Mouse (Mus musculus) thymus, adult 2 months (tissue): Measurements from ENCODE around the gene Utf1. TPM values are rescaled to one million over a fixed set of nuclear protein-coding genes. Genes with fewer than 3 reads are reported as not detected.
A peak's percentile ranks its signal among the peaks of the same experiment; 100 is the strongest.

Source experiments
- DNase-seq: peaks from one replicate; pipeline ENCODE4 v3.0.0; 2021
- H3K27ac ChIP-seq: fragments of 200-500 bp; 2 replicates; pipeline ENCODE4 v1.5.1; 2012; ENCODE audit warnings: low read length, control low read depth; ENCODE audit not compliant: control insufficient read depth, insufficient read depth
- H3K27me3 ChIP-seq: fragments of 200-500 bp; 2 replicates; pipeline ENCODE4 v1.6.1; 2012; ENCODE audit warnings: mild to moderate bottlenecking, low read length, moderate library complexity, mixed read lengths; ENCODE audit not compliant: control insufficient read depth, insufficient read depth
- H3K36me3 ChIP-seq: fragments of 200-500 bp; 2 replicates; pipeline ENCODE4 v1.6.1; 2012; ENCODE audit warnings: mild to moderate bottlenecking, low read length, moderate library complexity; ENCODE audit not compliant: control insufficient read depth, insufficient read depth
- H3K4me1 ChIP-seq: fragments of 200-500 bp; replicated peaks from 2 replicates; pipeline ENCODE4 v1.6.1; 2012; ENCODE audit warnings: low read length; ENCODE audit not compliant: control insufficient read depth, insufficient read depth
- H3K4me3 ChIP-seq: fragments of 200-500 bp; 2 replicates; pipeline ENCODE4 v1.5.1; 2012; ENCODE audit warnings: mild to moderate bottlenecking, low read length, control low read depth, moderate library complexity; ENCODE audit not compliant: control insufficient read depth, insufficient read depth
- CTCF ChIP-seq: fragments of 200-500 bp; IDR thresholded peaks from 2 replicates; pipeline ENCODE4 v1.5.1; 2012; ENCODE audit warnings: mild to moderate bottlenecking, control low read depth, low read length, moderate library complexity, borderline replicate concordance; ENCODE audit not compliant: control insufficient read depth, poor library complexity, insufficient read depth; ENCODE audit errors: extremely low read depth
- POLR2A ChIP-seq: fragments of 200-500 bp; IDR thresholded peaks from 2 replicates; pipeline ENCODE4 v1.6.1; 2012; ENCODE audit warnings: mild to moderate bottlenecking, low read length, control low read depth, moderate library complexity; ENCODE audit not compliant: control insufficient read depth, poor library complexity, insufficient read depth; ENCODE audit errors: extremely low read depth
- WGBS: fragments of 180-500 bp; shearing (Covaris S2); methylation state at CpG from one replicate; pipeline ENCODE4 v1.1.7; 2018; 5-methylcytosine and 5-hydroxymethylcytosine counted together
- polyA plus RNA-seq: library from polyadenylated mRNA; depleted of rRNA; stranded (reverse); fragments of >200 nt; gene quantifications from 2 replicates; pipeline ENCODE4 v1.2.3, GENCODE M21; 2012

Gene Utf1
- polyA plus RNA-seq, 1 experiment = 13.8 TPM

DNA sequence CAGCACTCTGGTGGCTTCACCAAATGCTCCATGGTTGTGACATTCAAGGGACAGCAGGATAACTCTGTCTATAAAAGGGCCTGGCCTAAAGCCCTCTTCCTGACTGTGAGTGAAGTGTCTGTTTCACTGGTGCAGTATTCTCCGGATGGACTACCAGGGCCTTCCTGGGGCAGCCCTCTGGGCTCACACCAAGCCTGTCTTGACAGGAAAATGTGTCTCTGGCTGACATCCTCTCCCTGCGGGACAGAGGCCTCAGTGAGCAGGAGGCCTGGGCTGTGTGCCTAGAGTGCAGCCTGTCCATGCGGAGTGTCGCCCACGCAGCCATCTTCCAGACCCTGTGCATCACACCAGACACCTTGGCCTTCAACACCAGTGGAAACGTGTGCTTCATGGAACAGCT, 42.7 kb upstream of the Utf1 start:
- WGBS = 84% methylated on average over 6 of the region's 6 CpGs
- no peak for DNase-seq

DNA sequence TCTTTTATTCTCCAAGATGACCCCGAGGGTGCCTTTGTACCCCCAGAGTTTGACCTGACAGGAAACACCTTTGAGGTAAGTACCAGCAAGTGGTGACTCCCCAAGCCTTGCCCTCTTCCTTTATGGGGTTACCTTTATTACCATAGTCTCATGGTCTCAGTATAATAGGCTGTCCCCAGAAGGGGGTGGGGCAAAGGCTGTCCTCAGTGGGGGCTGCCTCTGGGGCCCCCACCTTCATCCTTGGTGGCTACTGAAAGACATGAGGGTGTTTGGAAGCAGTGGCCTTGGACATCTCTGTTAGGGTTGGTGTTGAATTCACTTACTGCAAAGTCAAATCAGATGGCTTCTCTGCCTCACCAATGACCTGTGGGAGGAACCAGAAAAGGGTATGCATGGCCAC, 41.6 kb upstream of the Utf1 start:
- no peaks in the 10 kb centered on the region for H3K27me3 ChIP-seq
- H3K4me1 ChIP-seq = no peaks in the 10 kb centered on the region
- TF ChIP-seq POLR2A (no peak), CTCF (no peak)
- no peak overlapping the region for H3K4me3 ChIP-seq
- no peak for DNase-seq
- H3K27ac ChIP-seq = no peak overlapping the region
- WGBS = 20% methylated on average over 1 of the region's 1 CpGs
- H3K36me3 ChIP-seq = no peaks in the 10 kb centered on the region

More for the DNA sequence above, 42.7 kb upstream of the Utf1 start:
- no peak for TF ChIP-seq CTCF
- H3K36me3 ChIP-seq = no peaks in the 10 kb centered on the region
- no peaks in the 10 kb centered on the region for H3K4me1 ChIP-seq
- H3K4me3 ChIP-seq = no peak overlapping the region
- no peak overlapping the region for H3K27ac ChIP-seq
- H3K27me3 ChIP-seq = no peaks in the 10 kb centered on the region

DNA sequence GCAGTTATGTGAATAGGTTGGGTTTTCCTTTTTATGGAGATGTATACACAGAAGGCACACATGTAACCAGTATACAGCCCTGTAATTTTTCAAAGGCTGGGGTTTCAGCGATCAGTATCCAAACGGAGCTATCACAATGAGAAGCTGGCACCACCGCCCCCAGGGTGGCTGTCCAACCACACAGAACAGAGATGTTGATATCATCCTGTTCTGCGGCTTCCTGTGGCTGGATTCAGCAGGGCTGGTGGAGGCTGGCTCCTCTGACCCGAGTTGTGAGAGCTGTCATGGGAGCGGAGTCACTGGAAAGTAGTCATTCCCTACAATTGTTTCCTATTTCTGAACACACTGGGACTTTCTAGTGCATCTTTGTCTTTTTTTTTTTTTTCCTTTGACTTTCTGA, 38.3 kb upstream of the Utf1 start:
- Histone ChIP-seq H3K27me3 (no peaks in the 10 kb centered on the region), H3K27ac (no peak overlapping the region), H3K36me3 (no peaks in the 10 kb centered on the region), H3K4me3 (no peak overlapping the region), H3K4me1 (no peaks in the 10 kb centered on the region)
- TF ChIP-seq CTCF = no peak
- no peak for TF ChIP-seq POLR2A
- DNase-seq = no peak
- WGBS = 17% methylated on average over 6 of the region's 6 CpGs

DNA sequence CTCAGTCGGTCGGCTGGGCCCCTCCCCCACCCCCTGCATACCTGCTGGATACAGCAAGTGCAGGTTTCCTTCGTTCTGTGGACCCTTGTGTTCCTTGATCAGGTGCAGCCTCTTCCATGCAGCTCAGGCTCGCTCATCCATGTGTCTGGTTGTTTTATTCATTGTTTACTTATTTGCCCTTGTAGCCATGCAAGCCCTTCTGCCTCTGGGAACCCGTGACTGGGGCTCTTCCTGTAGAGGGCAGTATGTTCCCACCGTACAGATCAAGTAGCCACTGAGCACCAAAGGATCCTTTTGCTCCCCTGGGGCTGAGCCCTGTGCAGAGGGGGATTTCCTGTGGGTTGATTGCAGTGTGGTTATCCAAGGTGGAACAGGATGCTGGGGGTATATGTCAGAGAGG, 37.9 kb upstream of the Utf1 start:
- TF ChIP-seq POLR2A (no peak), CTCF (no peak)
- Histone ChIP-seq H3K4me1 (no peaks in the 10 kb centered on the region), H3K27me3 (no peaks in the 10 kb centered on the region), H3K27ac (no peak overlapping the region), H3K4me3 (no peak overlapping the region), H3K36me3 (no peaks in the 10 kb centered on the region)
- WGBS = 1% methylated on average over 6 of the region's 6 CpGs
- peak; percentile 16 for DNase-seq

DNA sequence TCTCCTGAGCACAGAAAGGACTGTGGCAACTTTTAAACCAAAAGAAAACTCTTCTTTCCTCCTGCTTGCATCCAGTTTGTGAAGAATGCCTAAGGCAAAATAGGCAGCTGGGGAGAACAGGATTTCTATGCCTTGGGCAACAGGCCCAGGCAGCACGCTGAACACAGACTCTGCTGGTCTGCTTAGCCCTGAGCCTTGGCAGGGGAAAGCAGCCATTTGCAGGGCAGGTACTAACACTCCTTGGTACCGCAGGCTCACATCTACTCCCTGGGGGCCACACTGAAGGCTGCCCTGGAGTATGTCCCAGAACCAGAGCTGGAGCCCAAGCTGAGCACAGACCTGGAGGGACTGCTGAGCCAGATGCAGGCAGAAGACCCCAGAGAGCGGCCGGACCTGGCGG, 35.4 kb upstream of the Utf1 start:
- TF ChIP-seq POLR2A (no peak), CTCF (no peak)
- H3K36me3 ChIP-seq = no peaks in the 10 kb centered on the region
- no peaks in the 10 kb centered on the region for H3K4me1 ChIP-seq
- H3K27me3 ChIP-seq = no peaks in the 10 kb centered on the region
- 94% methylated on average over 5 of the region's 5 CpGs for WGBS
- H3K4me3 ChIP-seq = no peak overlapping the region
- H3K27ac ChIP-seq = no peak overlapping the region
- DNase-seq = no peak

DNA sequence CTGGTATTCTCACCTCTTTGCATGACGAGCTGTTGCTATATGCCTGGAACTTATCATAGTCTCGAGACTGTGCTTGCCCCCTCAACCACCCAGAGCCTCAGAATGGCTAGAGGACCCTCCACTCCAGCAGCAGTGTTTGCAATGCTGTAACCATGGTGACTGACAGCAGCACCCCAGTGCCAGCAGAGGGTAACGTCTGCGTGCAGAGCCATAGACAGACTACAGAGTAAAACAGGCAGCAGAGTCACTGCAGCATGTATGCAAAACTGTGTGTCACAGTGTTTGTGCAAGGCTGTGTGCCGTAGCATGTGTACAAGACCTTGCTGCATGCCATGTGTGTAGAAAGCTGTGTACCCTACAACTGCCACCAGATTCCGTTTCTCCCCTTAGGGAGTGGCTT, 34.1 kb upstream of the Utf1 start:
- Histone ChIP-seq H3K27me3 (no peaks in the 10 kb centered on the region), H3K27ac (no peak overlapping the region), H3K4me1 (no peaks in the 10 kb centered on the region), H3K36me3 (no peaks in the 10 kb centered on the region), H3K4me3 (no peak overlapping the region)
- no peak for TF ChIP-seq POLR2A
- TF ChIP-seq CTCF = no peak
- no peak for DNase-seq
- 78% methylated on average over 6 of the region's 6 CpGs for WGBS

DNA sequence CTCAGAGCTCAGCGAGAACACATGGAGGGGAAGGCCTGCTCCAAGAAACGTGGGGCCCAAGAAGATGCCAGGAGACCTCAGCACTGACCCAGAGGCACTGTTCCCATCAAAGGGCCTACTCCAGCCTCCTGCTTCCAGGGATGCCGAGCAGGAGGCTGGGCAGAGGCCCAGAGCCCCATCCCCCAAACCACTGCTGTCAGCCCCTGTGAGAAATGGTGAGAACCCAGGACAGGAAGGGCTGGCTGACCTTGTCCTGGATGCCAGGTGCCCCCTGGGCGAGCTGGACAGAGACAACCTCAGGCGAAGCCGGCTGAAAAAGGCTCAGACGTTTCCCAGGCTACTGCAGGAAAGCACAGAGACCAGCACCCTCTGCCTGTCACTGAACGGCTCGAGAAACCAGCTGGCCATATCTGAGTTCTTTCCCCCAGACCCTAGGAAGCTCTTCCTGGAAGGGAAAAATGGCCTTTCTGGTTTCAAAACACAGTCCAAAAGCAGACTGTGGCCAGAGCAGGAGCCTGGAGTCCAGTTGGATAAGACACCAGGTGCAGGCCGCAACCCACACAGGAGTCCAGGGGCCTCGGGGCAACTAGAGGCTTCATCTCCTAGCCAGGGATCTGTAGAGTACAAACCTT, 33.3 kb upstream of the Utf1 start:
- no peak for TF ChIP-seq POLR2A
- no peak for TF ChIP-seq CTCF
- H3K27me3 ChIP-seq = no peaks in the 10 kb centered on the region
- no peaks in the 10 kb centered on the region for H3K36me3 ChIP-seq
- WGBS = 90% methylated on average over 11 of the region's 11 CpGs
- DNase-seq = no peak
- no peak overlapping the region for H3K27ac ChIP-seq
- H3K4me1 ChIP-seq = no peaks in the 10 kb centered on the region
- H3K4me3 ChIP-seq = no peak overlapping the region
